Mouse (Mus musculus) CH12.LX (cell line): ENCODE results near the gene Gm609.
"Not testable (repeated sequence)": the region's sequence is repeated elsewhere in the genome, so short reads cannot be mapped to it uniquely, and the experiment has no call there.

Experiments
- E2F4 ChIP-seq: IDR thresholded peaks from 2 replicates; pipeline ENCODE4 v1.6.1; 2011; ENCODE audit warnings: low read depth, low read length, improper control_type of control experiment; ENCODE audit not compliant: insufficient replicate concordance
- POLR2AphosphoS2 ChIP-seq: IDR thresholded peaks from 2 replicates; pipeline ENCODE4 v1.6.1; 2011; ENCODE audit warnings: low read depth, low read length, improper control_type of control experiment
- RAD21 ChIP-seq: IDR thresholded peaks from 2 replicates; pipeline ENCODE4 v1.6.1; 2011; ENCODE audit warnings: low read depth, mild to moderate bottlenecking, low read length, improper control_type of control experiment, moderate library complexity
- TBP ChIP-seq: conservative IDR thresholded peaks from 2 replicates; pipeline ENCODE4 v1.6.1; 2011; ENCODE audit warnings: low read depth, low read length, improper control_type of control experiment
- UBTF ChIP-seq: IDR thresholded peaks from 2 replicates; pipeline ENCODE4 v1.6.1; 2012; ENCODE audit warnings: low read depth, mild to moderate bottlenecking, inconsistent platforms, low read length, improper control_type of control experiment, moderate library complexity
- USF2 ChIP-seq: conservative IDR thresholded peaks from 2 replicates; pipeline ENCODE4 v1.6.1; 2011; ENCODE audit warnings: low read depth, low read length, improper control_type of control experiment

- TF ChIP-seq POLR2AphosphoS2, USF2, E2F4, UBTF, RAD21, TBP: not testable (repeated sequence)
These were observed 45.6 kb upstream of the Gm609 start for GRCm38 (mm10) chr16:45538342-45538741.
